Mouse (Mus musculus): ENCODE results near the gene Slc9b1. TPM values are rescaled to one million over a fixed set of nuclear protein-coding genes. Genes with fewer than 3 reads are reported as not detected.

Gene Slc9b1
- polyA plus RNA-seq, 1 experiment: not detected

DNA sequence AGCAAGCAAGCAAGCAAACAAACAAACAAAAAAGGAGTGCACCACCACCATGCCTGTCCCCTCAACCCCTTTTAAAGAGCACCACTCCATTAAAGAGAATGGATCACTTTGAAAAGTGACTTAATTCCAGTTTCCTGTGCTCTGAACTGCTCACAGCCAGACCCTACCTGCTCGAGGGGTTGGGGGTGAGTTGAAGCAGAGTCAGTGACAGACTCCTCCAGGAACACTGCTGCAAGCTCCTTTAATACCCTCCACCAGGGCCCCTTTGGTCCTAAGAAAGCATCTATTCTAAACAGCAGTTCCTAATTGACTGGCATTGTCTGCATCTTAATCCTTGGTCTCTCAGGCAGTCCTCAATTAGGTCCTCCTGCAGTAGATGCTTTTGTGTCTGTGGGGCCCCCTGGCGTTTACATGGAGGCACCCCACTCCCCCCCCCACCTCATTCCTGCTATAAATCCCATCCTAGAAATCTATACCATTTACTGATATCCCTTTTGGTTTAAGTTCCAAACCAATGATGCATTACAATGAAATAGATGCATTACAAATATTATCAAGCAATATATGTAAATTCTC lies 34.8 kb upstream of the Slc9b1 start:
- Histone ChIP-seq H3K79me3 (ENCODE audit: low read depth) (no peaks in the 10 kb centered on the region), H3K36me3 (ENCODE audit: control insufficient read depth, insufficient read depth) (no peaks in the 10 kb centered on the region), H3K79me2 (ENCODE audit: control insufficient read depth, insufficient read depth) (no peaks in the 10 kb centered on the region), H3K4me3 (ENCODE audit: insufficient read depth, poor library complexity, severe bottlenecking) (no peak overlapping the region), H3ac (ENCODE audit: control insufficient read depth, insufficient read length, low read depth) (no peak overlapping the region), H3K27me3 (ENCODE audit: control insufficient read depth, insufficient read depth, insufficient read length) (no peaks in the 10 kb centered on the region)
- TF ChIP-seq USF1 (IDR thresholded peaks at IDR 0.05; ENCODE audit: low read depth) (no peak), MAX (IDR thresholded peaks at IDR 0.05) (no peak), MYOD1 (IDR thresholded peaks at IDR 0.05; ENCODE audit: control insufficient read depth, insufficient read length, low read depth) (no peak), MYOG (IDR thresholded peaks at IDR 0.05; ENCODE audit: control insufficient read depth, extremely low read depth, insufficient read length) (no peak), CEBPB (IDR thresholded peaks at IDR 0.05; ENCODE audit: low read depth) (no peak), FOSL1 (IDR thresholded peaks at IDR 0.05; ENCODE audit: insufficient read depth, low read length, poor library complexity, severe bottlenecking) (no peak), CTCF (IDR thresholded peaks at IDR 0.05; ENCODE audit: control insufficient read depth, insufficient read depth, insufficient read length) (no peak)

DNA sequence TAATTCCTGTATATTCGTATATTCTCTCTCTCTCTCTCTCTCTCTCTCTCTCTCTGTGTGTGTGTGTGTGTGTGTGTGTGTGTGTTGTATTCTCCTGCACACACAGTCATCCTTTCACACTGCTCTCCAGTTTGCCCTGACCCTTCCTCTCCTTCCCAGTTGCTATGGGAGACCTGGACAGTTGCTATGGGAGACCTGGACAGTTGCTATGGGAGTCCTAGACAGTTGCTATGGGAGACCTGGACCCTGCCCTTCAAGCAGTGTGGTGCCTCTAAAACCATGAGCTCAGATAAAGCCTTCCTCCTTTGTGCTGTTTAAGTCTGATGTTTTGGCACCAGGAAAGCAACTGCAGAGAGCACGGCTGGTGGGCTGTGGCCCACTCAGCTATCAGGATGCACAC lies 34.1 kb upstream of the Slc9b1 start:
- Histone ChIP-seq H3K79me3 (ENCODE audit: low read depth) (no peaks in the 10 kb centered on the region), H3ac (ENCODE audit: control insufficient read depth, insufficient read length, low read depth) (no peak overlapping the region), H3K36me3 (ENCODE audit: control insufficient read depth, insufficient read depth) (no peaks in the 10 kb centered on the region), H3K27me3 (ENCODE audit: control insufficient read depth, insufficient read depth, insufficient read length) (no peaks in the 10 kb centered on the region), H3K4me3 (ENCODE audit: insufficient read depth, poor library complexity, severe bottlenecking) (no peak overlapping the region), H3K79me2 (ENCODE audit: control insufficient read depth, insufficient read depth) (no peaks in the 10 kb centered on the region)
- no peak for TF ChIP-seq CTCF (IDR thresholded peaks at IDR 0.05; ENCODE audit: control insufficient read depth, insufficient read depth, insufficient read length)
- no peak for TF ChIP-seq FOSL1 (IDR thresholded peaks at IDR 0.05; ENCODE audit: insufficient read depth, low read length, poor library complexity, severe bottlenecking)
- no peak for TF ChIP-seq CEBPB (IDR thresholded peaks at IDR 0.05; ENCODE audit: low read depth)
- TF ChIP-seq MYOG (IDR thresholded peaks at IDR 0.05; ENCODE audit: control insufficient read depth, extremely low read depth, insufficient read length): no peak
- TF ChIP-seq MYOD1 (IDR thresholded peaks at IDR 0.05; ENCODE audit: control insufficient read depth, insufficient read length, low read depth): no peak
- no peak for TF ChIP-seq USF1 (IDR thresholded peaks at IDR 0.05; ENCODE audit: low read depth)
- TF ChIP-seq MAX (IDR thresholded peaks at IDR 0.05): no peak

DNA sequence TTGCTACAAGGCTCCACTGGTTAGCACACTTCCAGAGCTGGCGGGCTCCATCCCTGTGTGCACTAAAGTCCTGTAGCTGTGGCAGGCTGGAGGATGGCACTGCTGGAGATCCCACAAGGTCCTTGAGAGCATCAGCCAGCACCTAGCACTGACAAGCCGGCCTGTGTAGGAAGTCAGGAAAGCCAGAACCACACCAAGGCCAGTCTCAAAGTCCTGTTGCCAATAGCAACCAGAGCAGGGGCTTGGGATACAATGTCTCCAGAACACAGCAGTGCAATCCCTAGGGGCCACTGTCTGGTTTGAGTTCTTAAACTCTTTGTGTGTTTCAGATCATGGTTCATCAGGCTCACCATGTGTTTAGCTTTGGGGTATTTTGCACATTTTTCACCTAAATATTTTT lies 33.0 kb upstream of the Slc9b1 start:
- no peaks in the 10 kb centered on the region for H3K27me3 ChIP-seq (ENCODE audit: control insufficient read depth, insufficient read depth, insufficient read length)
- TF ChIP-seq FOSL1 (IDR thresholded peaks at IDR 0.05; ENCODE audit: insufficient read depth, low read length, poor library complexity, severe bottlenecking): no peak
- H3ac ChIP-seq (ENCODE audit: control insufficient read depth, insufficient read length, low read depth): no peak overlapping the region
- H3K79me2 ChIP-seq (ENCODE audit: control insufficient read depth, insufficient read depth): no peaks in the 10 kb centered on the region
- H3K4me3 ChIP-seq (ENCODE audit: insufficient read depth, poor library complexity, severe bottlenecking): no peak overlapping the region
- no peaks in the 10 kb centered on the region for H3K79me3 ChIP-seq (ENCODE audit: low read depth)
- H3K36me3 ChIP-seq (ENCODE audit: control insufficient read depth, insufficient read depth): no peaks in the 10 kb centered on the region

DNA sequence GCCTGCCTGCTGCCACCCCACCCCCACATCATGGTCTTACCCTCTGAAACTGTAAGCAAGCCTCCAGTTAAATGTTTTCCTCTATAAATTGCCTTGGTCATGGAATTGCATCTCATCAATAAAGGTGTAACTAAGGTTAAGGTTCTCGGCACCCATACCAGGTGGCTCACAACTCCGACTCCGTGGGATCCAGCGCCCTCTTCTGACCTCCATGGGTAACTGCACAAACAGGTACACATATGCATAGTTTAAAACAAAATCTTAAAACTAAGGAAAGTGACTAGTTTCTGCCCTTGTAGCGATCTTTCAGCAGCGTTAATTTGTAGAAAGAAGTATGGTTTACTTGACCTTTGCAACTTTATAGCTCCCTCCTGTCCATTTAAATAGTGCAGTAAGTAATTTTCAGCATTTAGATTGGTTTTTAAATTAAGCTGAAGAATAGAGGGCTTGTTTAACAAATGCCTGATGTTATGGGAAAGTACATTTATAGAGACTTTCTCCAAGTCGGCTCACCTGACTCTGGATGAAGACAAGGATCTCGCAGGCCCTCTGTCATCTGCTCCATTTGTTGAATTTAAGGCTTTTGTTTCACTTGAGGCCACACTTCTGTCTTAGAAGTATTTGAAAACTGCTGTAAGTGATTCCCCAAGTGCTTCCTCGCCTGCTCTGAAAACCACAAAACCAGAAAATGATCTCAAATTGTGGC lies 32.0 kb upstream of the Slc9b1 start:
- no peak overlapping the region for H3K4me3 ChIP-seq (ENCODE audit: insufficient read depth, poor library complexity, severe bottlenecking)
- H3K79me3 ChIP-seq (ENCODE audit: low read depth): no peaks in the 10 kb centered on the region
- no peaks in the 10 kb centered on the region for H3K27me3 ChIP-seq (ENCODE audit: control insufficient read depth, insufficient read depth, insufficient read length)
- no peaks in the 10 kb centered on the region for H3K36me3 ChIP-seq (ENCODE audit: control insufficient read depth, insufficient read depth)
- H3ac ChIP-seq (ENCODE audit: control insufficient read depth, insufficient read length, low read depth): no peak overlapping the region
- TF ChIP-seq FOSL1 (IDR thresholded peaks at IDR 0.05; ENCODE audit: insufficient read depth, low read length, poor library complexity, severe bottlenecking): no peak
- H3K79me2 ChIP-seq (ENCODE audit: control insufficient read depth, insufficient read depth): no peaks in the 10 kb centered on the region

DNA sequence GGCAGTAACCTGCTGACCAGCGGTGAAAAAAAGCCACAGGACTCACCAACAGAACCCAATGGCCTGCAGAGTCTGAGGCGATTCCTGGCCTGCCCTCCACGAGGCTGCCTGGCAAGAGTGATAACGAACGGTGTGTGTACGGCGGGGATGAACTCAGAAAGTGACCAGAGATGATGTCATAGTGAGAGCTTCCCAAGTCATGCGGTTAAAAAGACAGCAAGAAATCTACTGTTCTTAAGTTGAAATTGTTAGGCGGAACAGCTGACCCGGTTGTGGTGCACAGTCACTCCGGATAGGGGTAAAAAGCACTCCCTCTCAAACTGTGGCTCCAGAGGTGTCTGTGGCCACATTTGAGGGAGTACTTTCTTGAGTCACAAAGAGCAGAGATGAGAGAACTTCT lies 29.5 kb upstream of the Slc9b1 start:
- no peaks in the 10 kb centered on the region for H3K79me2 ChIP-seq (ENCODE audit: control insufficient read depth, insufficient read depth)
- H3ac ChIP-seq (ENCODE audit: control insufficient read depth, insufficient read length, low read depth): no peak overlapping the region
- TF ChIP-seq FOSL1 (IDR thresholded peaks at IDR 0.05; ENCODE audit: insufficient read depth, low read length, poor library complexity, severe bottlenecking) (no peak), CEBPB (IDR thresholded peaks at IDR 0.05; ENCODE audit: low read depth) (no peak), MYOD1 (IDR thresholded peaks at IDR 0.05; ENCODE audit: control insufficient read depth, insufficient read length, low read depth) (no peak), MAX (IDR thresholded peaks at IDR 0.05) (no peak), CTCF (IDR thresholded peaks at IDR 0.05; ENCODE audit: control insufficient read depth, insufficient read depth, insufficient read length) (no peak), USF1 (IDR thresholded peaks at IDR 0.05; ENCODE audit: low read depth) (no peak), MYOG (IDR thresholded peaks at IDR 0.05; ENCODE audit: control insufficient read depth, extremely low read depth, insufficient read length) (no peak)
- no peaks in the 10 kb centered on the region for H3K27me3 ChIP-seq (ENCODE audit: control insufficient read depth, insufficient read depth, insufficient read length)
- no peaks in the 10 kb centered on the region for H3K36me3 ChIP-seq (ENCODE audit: control insufficient read depth, insufficient read depth)
- no peaks in the 10 kb centered on the region for H3K79me3 ChIP-seq (ENCODE audit: low read depth)
- H3K4me3 ChIP-seq (ENCODE audit: insufficient read depth, poor library complexity, severe bottlenecking): no peak overlapping the region

DNA sequence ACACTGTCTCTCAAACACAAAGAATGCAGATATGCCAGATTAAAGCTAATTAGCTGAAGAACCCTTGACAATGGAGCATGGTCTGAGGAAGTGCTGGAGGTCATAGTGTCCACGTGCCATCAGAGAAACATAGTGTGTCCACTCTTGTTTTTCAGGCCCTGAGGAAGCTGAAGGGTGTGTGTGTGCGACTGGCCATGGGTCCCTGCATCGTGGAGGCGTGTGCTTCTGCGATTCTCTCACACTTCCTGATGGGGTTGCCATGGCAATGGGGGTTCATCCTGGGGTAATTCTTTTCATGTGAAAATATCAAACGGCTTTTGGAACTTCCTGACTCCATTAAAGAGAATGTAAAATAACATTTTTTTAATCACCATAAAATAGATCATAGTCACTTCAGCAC lies 23.5 kb upstream of the Slc9b1 start:
- H3K4me3 ChIP-seq (ENCODE audit: insufficient read depth, poor library complexity, severe bottlenecking): no peak overlapping the region
- H3K27me3 ChIP-seq (ENCODE audit: control insufficient read depth, insufficient read depth, insufficient read length): no peaks in the 10 kb centered on the region
- no peaks in the 10 kb centered on the region for H3K36me3 ChIP-seq (ENCODE audit: control insufficient read depth, insufficient read depth)
- H3ac ChIP-seq (ENCODE audit: control insufficient read depth, insufficient read length, low read depth): no peak overlapping the region
- no peak for TF ChIP-seq CTCF (IDR thresholded peaks at IDR 0.05; ENCODE audit: control insufficient read depth, insufficient read depth, insufficient read length)
- no peak for TF ChIP-seq USF1 (IDR thresholded peaks at IDR 0.05; ENCODE audit: low read depth)
- TF ChIP-seq MYOD1 (IDR thresholded peaks at IDR 0.05; ENCODE audit: control insufficient read depth, insufficient read length, low read depth): no peak
- no peak for TF ChIP-seq MAX (IDR thresholded peaks at IDR 0.05)
- no peak for TF ChIP-seq CEBPB (IDR thresholded peaks at IDR 0.05; ENCODE audit: low read depth)
- no peak for TF ChIP-seq MYOG (IDR thresholded peaks at IDR 0.05; ENCODE audit: control insufficient read depth, extremely low read depth, insufficient read length)
- TF ChIP-seq FOSL1 (IDR thresholded peaks at IDR 0.05; ENCODE audit: insufficient read depth, low read length, poor library complexity, severe bottlenecking): no peak
- H3K79me3 ChIP-seq (ENCODE audit: low read depth): no peaks in the 10 kb centered on the region
- H3K79me2 ChIP-seq (ENCODE audit: control insufficient read depth, insufficient read depth): no peaks in the 10 kb centered on the region

Measured in C2C12 (cell line).